In genomic region chr7:142575971-142576370, GRCm38 (mm10) we compare ENCODE assay signal across 10 mouse cellular contexts. TPM values are rescaled to one million over a fixed set of nuclear protein-coding genes. Genes with fewer than 3 reads are reported as not detected.
DNase-seq lines count a peak whose midpoint lies in the region; ATAC-seq lines count a peak whose summit lies in the region.
"Had no signal": no experiment of that assay in that cellular context is flagged by ENCODE, and none has a peak within 500 bp of the region (broad histone marks: within the 10 kb centered on the region; RNA-seq: fewer than 3 reads in every experiment).

No protein-coding gene starts in this region.

- peaks cover 9% of the 10 kb centered on the region; the same call in 1 of the 2 replicates for H3K9me3 ChIP-seq in heart, embryonic 14.5 days (ENCODE audit: control insufficient read depth, low read length)
- H3K9me3 ChIP-seq in neural tube, embryonic 11.5 days (ENCODE audit: control insufficient read depth, low read length): peaks cover 4% of the 10 kb centered on the region; the same call in 1 of the 2 replicates
- H3K9me3 ChIP-seq in liver, embryonic 13.5 days (replicated peaks): 0 out of 2 replicates have a peak, but pooled peaks cover 9% of the 10 kb centered on the region

- intact Hi-C loops in gastrocnemius, postnatal 36 days (cut with DNase I): loop anchor here (5.0 kb wide), 1 partner anchor 134 kb away; the partner anchor contains the start of gene Tnni2

- peak overlapping the region; percentile 91 to 93 for H3K27ac ChIP-seq in heart, embryonic 14.5 days (replicated peaks in 1 of 2; ENCODE audit: control insufficient read depth in 1 of 2, insufficient read depth in 1 of 2, low read depth in 2 of 2, low read length in 2 of 2)
- H3K27ac ChIP-seq in neural tube, embryonic 11.5 days (ENCODE audit: low read depth, low read length): no peak overlapping the region
- H3K27ac ChIP-seq in liver, embryonic 13.5 days: peak overlapping the region; percentile 80

- 68% methylated on average over 5 of the region's 5 CpGs for WGBS in heart, embryonic 14.5 days
- 85% methylated on average over 5 of the region's 5 CpGs for WGBS in neural tube, embryonic 11.5 days
- 73% methylated on average over 5 of the region's 5 CpGs for WGBS in liver, embryonic 13.5 days (ENCODE audit: insufficient replicate concordance)

- DNase-seq in heart, adult 11 months: no peak
- no peak for DNase-seq in neural tube, embryonic 11.5 days (ENCODE audit: low spot score)
- no peak for DNase-seq in neural tube, embryonic 10.5 days (ENCODE audit: extremely low spot score, low spot score)
- DNase-seq in liver, embryonic 13.5 days: no peak
- no peak for DNase-seq in T-cell, adult 2 months (ENCODE audit: low spot score)
- DNase-seq in gastrocnemius, postnatal 36 days: no peak
- DNase-seq in thymus, postnatal 25 days: no peak
- DNase-seq: cerebellum, postnatal 14 days; lung, postnatal 36 days had no signal

- peak overlapping the region; percentile 51 to 54 for H3K4me3 ChIP-seq in heart, embryonic 14.5 days (ENCODE audit: control insufficient read depth in 1 of 2, insufficient read depth in 1 of 2, low read depth in 1 of 2, low read length in 2 of 2)
- H3K4me3 ChIP-seq in neural tube, embryonic 11.5 days (ENCODE audit: low read depth, low read length): peak overlapping the region; percentile 33
- H3K4me3 ChIP-seq in liver, embryonic 13.5 days (replicated peaks): peak overlapping the region; percentile 44

- no peaks in the 10 kb centered on the region for H3K27me3 ChIP-seq in heart, embryonic 14.5 days (ENCODE audit: control insufficient read depth, insufficient read depth, low read length)
- H3K27me3 ChIP-seq in neural tube, embryonic 11.5 days (ENCODE audit: control insufficient read depth, insufficient read depth, low read length): no peaks in the 10 kb centered on the region
- H3K27me3 ChIP-seq in liver, embryonic 13.5 days: 0 out of 2 replicates have a peak, but pooled peaks cover under 1% of the 10 kb centered on the region

- H3K36me3 ChIP-seq in heart, embryonic 14.5 days (ENCODE audit: control insufficient read depth, insufficient read depth, low read length): peaks cover 9% of the 10 kb centered on the region; the same call in 1 of the 2 replicates
- H3K36me3 ChIP-seq in neural tube, embryonic 11.5 days (ENCODE audit: control insufficient read depth, insufficient read depth, low read length): no peaks in the 10 kb centered on the region
- no peaks in the 10 kb centered on the region for H3K36me3 ChIP-seq in liver, embryonic 13.5 days

- no peak for ATAC-seq in heart, embryonic 14.5 days (ENCODE audit: insufficient number of reproducible peaks, insufficient read depth, low FRiP score, low read depth)
- no peak for ATAC-seq in neural tube, embryonic 11.5 days (ENCODE audit: insufficient read depth, low FRiP score, low TSS enrichment)
- no peak for ATAC-seq in liver, embryonic 13.5 days (ENCODE audit: low read depth)

- peak overlapping the region; percentile 81 for H3K9ac ChIP-seq in heart, embryonic 14.5 days (ENCODE audit: low read length)
- peak overlapping the region; percentile 41; the same call in 1 of the 2 replicates for H3K9ac ChIP-seq in neural tube, embryonic 11.5 days (ENCODE audit: low read length)
- H3K9ac ChIP-seq in liver, embryonic 13.5 days: peak overlapping the region; percentile 66; the same call in 1 of the 2 replicates

- peak overlapping the region; percentile 58 for H3K4me2 ChIP-seq in heart, embryonic 14.5 days (ENCODE audit: low read length)
- H3K4me2 ChIP-seq in neural tube, embryonic 11.5 days (ENCODE audit: low read depth): peak overlapping the region; percentile 9
- H3K4me2 ChIP-seq in liver, embryonic 13.5 days: peak overlapping the region; percentile 51

- peaks cover 50 to 62% of the 10 kb centered on the region in 2 experiments for H3K4me1 ChIP-seq in heart, embryonic 14.5 days (ENCODE audit: control insufficient read depth in 2 of 2, insufficient read depth in 2 of 2, low read length in 2 of 2)
- H3K4me1 ChIP-seq in neural tube, embryonic 11.5 days (ENCODE audit: control insufficient read depth, insufficient read depth, low read length): peaks cover 27% of the 10 kb centered on the region
- peaks cover 43% of the 10 kb centered on the region for H3K4me1 ChIP-seq in liver, embryonic 13.5 days (replicated peaks)

RNA-seq across cellular contexts. Expression of gene Mrpl23, which starts 43.5 kb away (rescaled TPM):
- 23.5 and 23.8 TPM in 2 replicates for polyA plus RNA-seq in heart, embryonic 14.5 days (2014; fragmentation: Nextera tagmentation; extraction: Ambion mirVana)
- 10.6 and 20.0 TPM in 2 replicates for polyA plus RNA-seq in neural tube, embryonic 11.5 days (2014; fragmentation: Nextera tagmentation; extraction: Ambion mirVana)
- 11.3 and 12.2 TPM in 2 replicates for polyA plus RNA-seq in liver, embryonic 13.5 days (2015; fragmentation: Nextera tagmentation; extraction: Ambion mirVana)
- total RNA-seq in gastrocnemius, postnatal 36 days (2021): 1 to 10 TPM; 1.8 to 6.1 TPM
